Mouse (Mus musculus) embryo, embryonic 11.5 days (tissue): ENCODE measurements around the gene Batf2.
A peak's percentile ranks its signal among the peaks of the same experiment; 100 is the strongest.
"Not testable (repeated sequence)": the region's sequence is repeated elsewhere in the genome, so short reads cannot be mapped to it uniquely, and the experiment has no call there.

ENCODE experiments used
- DNase-seq: peaks from one replicate; pipeline ENCODE4 v3.0.0-alpha.2; 2012; ENCODE audit warnings: low read depth, low spot score

Batf2 gene

DNA sequence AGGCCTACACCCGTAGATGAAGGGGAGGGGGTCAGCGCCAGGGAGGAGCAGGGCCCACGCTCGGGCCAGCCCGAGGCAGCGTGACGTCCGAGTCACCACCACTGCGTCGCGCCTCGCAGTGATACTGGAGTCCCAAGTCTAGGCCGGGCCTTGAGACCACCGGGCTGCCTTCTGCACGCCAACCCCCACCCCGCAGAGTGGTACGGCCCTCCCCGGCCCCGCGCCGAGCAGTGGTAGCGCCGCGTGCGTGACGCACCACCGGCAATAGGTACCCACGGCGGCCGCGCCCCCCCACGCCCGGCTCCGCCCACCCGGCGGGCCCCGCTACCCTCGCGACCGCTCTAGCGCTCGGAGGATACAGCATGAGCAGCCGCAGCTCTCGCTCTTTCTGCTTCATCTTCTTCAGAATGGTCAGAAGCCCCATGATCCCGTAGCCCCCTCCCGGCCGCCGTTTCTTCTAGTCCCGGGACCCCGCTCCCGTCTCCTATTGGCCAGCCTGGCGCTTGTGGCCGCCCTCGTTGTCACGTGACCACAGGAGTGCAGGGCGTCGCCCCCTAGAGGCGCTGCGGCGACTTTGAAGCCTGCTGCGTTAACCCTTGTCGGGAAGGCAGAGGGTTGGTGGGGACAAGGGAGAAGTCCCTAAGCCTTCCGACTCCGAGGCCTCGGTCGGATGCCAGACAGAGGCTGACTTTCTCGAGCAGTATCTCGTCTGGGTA lies at the start of gene Batf2:
Batf2 (plus strand) TSS at position 306 of the 716 bp plus-strand sequence.
- DNase-seq, result peak; percentile 93

DNA sequence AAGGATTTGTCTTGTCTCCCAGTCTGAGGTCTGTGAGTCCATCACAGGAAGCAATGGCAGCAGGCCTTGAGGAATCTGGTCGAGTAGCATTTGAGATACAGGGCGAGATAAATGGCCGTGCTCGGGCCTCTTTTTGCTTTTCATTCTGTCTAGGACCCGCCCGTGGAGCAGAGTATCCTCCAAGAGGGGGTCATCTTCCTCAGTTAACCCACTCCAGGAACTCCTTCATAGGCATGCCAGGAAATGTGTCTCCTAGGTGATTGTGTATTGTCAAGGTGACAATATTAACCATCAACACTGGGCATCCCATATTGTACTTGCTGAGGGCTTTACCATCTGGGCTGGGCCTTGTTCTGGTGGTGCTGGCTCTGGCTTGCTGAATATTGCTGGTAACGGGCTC lies 46.7 kb upstream of the Batf2 start, which contains the start of gene AC131692.1:
AC131692.1 (plus strand) TSS at position 301 of the 400 bp plus-strand sequence.
- no peak for DNase-seq

DNA sequence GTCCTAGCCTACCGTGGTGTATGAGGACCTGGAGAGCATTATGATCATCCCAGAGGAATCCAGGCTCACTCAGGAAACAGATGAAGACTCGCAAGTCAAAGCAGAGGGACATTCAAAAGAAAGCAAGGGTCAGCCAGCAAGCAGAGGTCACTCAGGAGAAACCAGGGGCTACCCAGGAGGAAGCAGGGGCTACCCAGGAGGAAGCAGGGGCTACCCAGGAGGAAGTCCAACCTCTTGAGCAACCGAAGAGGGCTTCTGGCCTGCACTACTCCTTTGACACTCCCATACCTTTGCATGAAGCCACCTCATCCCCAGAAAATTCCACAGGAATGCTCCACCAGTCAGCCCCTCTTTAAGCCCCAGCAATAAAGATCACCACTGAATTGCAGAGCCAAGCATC lies 42.9 kb upstream of the Batf2 start:
- no peak for DNase-seq

DNA sequence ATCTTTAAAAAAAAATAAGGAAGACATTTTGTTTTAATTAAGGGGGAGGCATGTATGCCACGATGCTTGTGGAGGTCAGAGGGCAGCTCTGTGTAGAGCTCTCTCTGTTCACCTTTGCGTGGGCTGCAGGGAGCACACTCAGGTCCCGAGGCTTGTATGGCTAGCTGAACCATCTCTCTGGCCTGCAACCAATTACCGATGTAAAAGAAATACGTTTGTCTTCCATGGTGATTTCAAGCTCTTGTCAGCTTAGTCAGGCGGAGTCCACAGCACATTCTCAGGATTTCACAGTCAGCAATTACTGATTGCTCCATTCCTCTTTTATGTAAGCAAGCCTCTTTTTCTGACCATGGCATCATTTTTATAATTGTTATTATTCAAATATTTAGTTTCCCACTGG lies 39.6 kb upstream of the Batf2 start:
- DNase-seq, result no peak

DNA sequence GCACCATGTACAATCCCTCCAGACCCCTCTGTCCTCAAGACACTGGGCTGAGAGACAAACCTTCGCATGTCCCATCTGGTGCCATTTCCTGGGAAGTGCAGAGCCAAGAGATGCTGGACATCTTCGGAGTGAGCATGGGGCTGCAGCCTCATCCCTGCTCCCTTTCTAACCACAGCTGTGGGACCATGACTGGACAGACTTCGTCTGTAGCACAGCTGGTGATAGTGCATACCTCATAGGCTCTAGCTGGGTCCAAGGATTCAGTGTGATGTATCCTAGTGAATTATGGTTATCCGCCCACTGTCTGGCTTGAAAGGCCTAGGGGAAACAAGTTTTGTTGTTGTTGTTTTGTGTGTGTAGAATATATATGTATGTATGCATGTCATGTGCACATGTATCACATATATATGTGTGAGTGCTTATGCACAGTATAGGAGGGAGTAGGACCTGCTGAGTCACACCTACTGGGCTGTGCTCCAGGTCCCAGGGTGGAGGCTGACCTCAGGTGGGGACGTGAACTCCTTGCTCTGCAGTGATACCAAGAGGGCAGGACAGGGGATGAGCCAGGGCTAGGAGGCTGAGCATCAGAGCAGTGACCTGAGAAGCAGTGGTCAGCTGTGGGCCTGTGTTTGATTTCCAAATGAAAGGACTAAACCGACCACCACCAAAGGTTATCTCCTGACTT lies 38.5 kb upstream of the Batf2 start:
- DNase-seq, result no peak

DNA sequence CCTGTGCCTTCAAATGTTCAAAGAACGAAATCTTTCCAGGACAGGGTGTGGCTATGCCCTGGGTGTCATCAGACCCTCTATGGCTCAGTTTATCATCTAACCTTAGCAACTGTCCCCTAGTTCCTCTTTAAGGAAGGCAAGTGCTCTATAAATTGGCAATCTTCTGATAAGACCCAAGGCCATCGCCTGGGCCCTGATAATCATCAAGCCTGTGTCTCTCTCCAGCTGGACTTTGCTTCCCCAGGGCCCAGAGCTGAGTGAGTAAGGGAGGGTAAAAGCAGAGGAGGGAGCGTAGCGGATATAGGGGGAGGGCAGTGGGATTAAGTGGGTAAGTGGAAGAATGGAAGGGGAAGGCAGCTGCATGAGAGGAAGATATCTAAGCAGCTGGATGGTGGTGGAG lies 36.3 kb upstream of the Batf2 start:
- no peak for DNase-seq

DNA sequence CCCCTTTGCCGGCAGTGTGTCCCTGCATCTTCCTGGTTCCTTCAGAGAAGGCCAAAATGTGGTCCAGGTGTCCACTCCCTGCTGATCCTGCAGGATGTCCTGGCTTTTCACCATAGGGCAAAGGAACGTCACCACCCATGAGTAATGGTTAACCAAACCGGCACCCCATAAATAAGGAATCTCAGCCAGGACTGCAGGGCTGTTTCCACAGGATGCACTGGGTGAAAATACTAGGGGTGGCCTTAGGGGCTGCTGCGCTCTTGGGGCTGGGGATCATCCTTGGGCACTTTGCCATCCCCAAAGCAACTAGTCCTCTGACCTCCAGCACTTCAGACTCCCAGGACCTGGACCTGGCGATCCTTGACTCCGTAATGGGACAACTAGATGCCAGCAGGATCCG lies 35.2 kb upstream of the Batf2 start, which contains the start of gene Naaladl1:
Naaladl1 (plus strand) TSS at position 197 of the 400 bp plus-strand sequence.
- no peak for DNase-seq

DNA sequence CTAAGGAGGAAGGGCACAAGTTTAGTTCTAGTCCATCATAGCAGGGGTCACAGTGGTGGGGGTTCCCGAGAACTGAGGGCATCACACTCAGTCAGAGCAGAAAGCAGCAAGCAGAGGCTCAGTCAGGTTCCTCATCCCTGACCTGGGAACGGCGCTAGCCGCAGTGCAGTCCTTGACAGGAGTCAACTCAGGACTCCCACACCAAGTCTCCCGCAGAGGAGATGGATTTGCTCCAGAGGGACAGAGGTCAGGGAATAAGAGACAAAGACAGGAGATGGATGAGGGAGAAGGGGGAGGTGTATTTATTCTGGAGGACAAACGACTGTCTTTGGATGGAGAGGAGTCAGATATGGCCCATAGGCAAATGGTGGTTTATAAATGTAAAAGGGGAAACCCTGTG lies 27.7 kb upstream of the Batf2 start:
- DNase-seq, result no peak

DNA sequence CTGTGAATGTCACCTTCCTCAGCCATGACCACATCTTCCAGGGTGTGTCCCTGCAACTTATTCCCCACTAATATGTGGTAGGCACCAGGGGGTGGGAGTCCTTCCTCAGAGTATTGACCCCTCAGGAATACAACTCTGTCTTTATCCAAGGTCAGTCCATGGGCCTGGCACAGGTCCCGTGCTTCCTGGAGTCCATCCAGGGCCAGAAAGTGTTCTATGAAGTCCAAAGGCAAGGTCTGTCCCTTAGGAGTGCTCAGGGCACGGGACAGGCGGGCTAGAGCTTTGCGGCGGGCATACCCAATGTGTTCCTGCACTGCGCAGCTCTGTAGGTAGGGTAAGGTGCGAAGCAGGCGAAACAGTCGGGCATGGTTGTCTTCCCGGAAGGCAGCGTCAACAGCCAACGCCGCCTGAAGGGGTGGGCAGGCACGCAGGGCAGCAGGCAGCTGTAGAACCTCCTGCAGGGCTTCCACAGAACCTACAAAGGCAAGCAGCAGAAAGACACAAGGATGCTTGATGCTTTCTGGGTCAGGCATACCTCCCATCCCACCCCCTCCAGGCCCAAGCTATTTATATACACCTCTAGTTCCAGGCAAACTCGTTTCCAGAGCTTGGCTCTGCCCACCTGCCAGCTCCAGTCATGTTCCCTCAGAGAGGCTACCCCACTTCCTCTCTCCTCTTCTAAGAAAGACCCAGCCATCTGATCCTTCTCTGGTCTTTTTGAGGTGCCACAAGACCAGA lies 24.5 kb upstream of the Batf2 start:
- no peak for DNase-seq

DNA sequence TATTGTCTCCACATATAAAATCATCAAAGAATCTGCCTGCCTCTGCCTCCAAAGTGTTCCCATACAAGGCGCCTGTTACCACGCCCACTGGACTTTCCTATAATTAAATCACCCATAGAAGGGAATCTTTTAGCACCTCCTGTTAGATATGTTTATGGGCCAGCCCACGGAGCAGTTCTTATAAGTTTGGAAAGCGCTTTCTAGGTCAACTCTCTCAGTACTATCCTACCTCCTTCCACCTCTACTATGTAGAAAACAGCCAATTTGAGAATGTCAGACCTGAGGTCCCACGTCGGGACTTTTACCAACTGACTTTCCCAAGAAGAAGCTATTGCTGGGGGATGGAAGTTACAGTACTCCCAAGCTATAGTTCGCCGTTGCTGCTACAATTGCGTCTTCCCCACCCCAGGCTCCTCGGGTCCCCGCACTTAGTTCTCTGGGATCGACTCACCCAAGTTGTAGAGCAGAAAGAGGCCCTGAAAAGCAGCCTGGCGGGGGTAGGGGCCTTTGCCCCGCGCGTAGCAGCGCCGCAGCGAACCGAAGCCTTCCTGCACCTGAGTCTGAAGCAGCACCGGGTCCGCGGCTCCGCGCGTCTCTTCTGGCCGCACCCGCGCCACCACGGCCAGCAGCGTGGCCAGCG lies 23.3 kb upstream of the Batf2 start:
- DNase-seq, result no peak

DNA sequence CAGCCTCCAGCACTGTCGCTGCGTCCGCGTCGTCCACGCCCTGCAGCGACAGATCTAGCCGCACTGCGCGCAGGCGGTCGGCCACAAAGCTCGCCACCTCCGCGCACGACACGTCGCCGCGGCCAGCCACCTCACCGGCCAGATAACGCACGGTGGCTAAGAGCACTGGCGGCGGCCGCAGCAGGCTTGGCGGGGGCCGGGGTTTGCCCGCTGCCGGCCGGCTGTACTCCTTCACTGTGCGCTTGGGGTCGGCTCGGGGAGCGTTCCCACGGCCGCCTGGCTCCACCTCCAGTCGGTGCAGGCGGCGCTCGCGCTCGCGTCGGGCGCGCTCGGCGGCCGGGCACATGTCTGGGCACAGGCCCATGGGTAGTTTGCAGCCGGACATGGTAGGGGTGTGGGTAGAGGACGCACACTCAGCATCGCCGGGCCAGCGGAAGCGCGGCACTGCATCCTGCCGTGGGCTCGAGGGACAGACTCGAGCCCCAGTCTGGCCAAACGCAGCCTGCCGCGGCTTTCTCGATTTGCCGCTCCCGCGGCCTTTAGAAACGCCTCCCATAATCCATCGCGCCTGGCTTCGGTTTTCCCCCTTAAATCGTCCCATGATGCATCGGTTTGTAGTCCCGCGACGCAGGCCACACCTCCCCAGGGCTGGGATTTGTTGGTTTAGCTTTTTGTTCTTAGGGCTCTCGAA lies 22.7 kb upstream of the Batf2 start, which contains the start of gene Sac3d1:
Sac3d1 (minus strand) TSS at position 665 of the 691 bp plus-strand sequence.
- DNase-seq, result peak; percentile 91

DNA sequence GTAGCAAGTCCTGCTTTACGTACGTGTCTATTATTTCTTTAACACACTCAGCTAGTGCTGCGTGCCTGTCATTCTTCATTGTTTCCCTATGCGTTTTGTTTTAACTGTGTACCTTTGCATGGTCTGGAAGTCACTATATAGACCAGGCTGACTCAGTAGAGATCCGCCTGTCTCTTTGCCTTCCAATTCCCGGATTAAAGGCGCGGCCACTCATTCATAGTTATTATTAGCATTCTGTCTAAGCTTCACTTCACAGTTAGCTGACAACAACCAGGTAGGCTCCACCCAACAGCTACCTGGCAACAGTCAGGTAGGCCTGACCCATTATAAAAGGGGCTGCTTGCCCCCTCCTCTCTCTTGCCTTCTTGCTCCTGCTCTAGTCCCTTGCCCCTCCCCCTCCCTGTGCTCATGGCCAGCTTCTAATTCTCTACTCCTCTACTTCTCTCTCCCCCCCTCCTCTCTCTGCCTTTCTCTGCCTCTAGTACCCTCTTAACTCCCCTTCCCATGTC lies 22.1 kb upstream of the Batf2 start:
- no peak for DNase-seq

DNA sequence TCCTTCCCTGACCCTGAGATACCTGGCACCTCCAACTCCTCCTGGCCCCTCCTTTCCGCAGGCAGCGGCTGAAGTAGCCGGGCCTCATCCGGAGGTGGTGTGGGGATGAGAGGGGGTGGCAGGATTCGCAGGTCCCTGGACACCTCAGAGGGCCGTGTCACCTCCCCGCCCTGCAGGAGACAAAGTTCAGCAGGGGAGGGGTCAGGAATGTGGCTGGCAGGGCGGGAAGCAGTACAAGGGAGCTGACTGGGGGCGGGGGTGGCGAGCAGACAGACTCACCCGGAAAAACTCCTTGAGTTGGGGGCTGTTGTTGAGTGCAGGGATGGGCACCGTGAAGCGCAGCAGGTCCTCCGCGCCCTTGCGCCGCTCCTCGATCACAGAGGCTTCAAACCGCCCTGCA lies 19.0 kb upstream of the Batf2 start:
- DNase-seq, result no peak

DNA sequence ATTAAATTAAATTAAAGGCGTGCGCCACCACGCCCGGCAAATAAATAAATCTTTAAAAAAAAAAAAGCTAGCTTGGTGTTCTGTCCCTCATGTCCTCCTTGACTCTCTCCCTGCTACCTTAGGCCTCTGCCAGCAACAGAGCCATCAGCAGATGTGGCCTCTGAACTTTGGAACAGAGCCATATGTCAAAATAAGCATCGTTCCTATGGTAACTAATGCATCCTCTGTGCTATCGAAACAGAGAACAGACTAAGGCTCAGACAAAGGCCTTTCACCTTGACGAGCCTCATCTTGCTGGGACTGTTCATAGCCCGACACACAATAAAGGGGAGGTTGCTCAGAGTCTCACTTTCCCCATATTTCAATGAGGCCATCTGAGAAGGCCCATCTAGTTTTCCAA lies 17.5 kb upstream of the Batf2 start:
- no peak for DNase-seq

DNA sequence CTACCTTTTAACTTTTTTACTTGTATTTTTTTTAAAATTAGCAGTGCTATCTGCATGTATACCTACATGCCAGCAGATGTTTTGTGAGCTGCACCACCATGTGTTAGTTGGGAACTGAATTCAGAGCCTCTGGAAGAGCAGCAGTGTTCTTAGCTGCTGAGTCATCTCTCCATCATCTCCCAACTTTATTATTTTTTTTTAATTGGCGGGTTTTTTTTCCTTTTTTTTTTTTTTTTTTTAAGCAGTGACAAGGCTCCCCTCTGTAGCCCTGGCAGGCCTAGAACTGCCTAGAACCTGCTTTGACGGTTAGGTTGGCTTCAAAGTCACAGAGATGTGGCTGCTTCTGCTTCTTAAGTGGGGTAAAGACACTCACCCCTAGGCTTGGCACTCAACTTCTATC lies 15.9 kb upstream of the Batf2 start:
- no peak for DNase-seq

DNA sequence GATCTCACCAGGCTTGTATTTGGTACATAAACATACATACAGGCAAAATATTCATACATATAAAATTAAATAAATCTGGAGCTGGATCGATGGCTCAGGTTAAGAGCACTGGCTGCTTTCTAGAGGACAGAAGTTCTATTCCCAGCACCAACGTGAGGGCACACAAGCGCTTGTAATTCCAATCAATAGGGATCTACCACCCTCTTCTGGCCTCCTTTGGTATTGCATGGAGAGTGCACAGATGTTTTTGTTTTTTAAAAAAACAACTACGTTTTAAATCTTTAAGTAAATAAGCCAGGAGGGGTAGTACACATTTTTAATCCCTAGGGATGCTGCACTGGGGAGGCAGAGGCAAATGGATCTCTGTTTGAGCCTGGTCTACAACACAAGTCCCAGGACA lies 14.5 kb upstream of the Batf2 start:
- no peak for DNase-seq

DNA sequence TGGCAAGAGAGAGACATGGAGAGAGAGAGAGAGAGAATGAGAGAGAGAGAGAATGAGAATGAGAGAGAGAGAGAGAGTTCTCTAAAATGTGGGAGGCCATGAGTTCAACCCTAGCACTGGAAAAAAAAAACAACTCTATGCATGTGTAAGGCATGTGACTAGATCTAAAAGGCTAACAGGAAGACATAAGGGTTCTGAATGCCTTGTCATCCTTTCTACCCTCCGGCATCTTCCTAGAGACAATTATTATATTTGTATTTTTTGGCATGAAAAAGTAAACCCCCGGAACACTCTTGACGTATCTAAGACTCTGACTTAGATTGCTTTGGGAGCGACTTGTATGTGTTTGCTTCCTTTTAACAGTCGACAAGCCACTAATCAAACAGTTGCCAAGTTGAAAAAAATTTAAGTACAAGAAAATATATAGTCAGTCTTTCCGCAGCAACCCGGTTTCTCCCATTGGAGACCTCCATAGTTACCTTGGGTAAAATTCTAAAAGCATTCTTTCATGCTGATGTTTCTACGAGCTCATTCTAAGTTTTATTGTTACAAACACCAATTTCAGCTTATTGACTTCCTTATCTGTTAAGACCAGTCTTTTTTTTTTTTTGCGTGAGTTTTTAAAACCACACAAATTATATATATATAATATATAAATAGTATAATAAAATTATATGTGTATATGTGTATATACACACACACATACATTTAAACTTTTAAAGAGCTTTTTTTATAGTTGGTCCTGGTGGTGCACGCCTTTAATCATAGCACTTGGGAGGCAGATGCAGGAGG lies 13.8 kb upstream of the Batf2 start:
- no peak for DNase-seq

DNA sequence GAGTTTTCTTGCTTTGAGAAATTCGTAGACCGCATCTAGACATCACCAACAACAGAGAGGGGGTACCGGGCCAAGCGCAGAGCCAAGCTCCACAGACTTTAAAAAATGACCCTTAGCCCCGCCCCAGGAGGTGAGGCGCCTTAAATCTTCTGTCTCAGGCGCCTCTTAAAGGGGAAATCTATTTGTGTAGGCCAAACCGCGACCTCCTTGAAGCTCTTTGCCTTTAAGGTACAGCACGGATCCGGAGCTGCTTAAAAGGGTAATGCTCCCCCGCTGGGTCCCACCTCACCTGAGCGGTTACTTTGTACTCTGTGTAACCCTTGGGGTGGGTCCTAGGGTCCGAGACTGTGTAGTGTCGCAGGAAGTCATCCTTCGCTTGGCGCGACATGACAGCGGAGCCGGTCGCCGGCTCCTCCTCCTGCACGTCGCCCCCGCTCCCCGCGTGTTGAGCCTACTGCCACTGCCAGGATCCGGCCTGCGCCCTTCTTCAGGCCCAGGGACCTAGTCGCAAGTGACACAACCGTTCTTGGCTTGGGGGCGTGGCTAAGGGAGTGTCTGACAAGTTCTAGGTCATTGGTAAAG lies 12.9 kb upstream of the Batf2 start, which contains the start of gene Snx15:
Snx15 (minus strand) TSS at position 545 of the 582 bp plus-strand sequence.
- DNase-seq, result peak; percentile 88

DNA sequence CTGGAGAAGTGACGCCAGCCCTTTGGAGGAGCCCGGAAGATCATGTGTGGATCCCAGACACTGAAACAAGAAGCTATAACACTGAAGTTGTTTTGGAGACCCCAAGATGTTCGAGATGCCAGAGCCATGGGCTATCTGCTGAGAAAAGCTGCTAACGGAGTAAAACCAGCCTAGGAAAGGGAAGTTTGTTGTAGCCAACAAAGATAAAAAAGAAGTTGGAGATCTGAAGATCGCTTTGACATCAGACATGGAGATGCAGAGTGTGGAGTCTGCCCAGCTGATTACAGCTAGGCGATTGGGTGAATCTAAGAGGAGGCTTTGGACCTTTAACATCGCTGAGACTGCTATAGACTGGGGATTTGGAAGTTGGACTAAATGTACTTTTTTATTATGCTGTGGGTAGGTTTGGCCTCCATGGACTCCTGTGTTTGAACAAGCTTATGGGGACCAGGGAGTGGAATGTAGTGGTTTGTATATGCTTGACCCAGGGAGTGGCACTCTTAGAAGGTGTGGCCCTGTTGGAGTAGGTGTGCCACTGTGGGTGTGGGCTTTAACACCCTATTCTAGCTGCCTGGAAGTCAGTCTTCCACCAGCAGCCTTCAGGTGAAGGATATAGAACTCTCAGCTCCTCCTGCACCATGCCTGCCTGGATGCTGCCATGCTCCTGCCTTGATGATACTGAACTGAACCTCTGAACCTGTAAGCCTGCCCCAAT lies 10.2 kb upstream of the Batf2 start:
- DNase-seq, result not testable (repeated sequence)
